Mouse (Mus musculus) cerebellum, postnatal 25 days (tissue): ENCODE data around the gene Pnpla2.
"Not testable (repeated sequence)": the region's sequence is repeated elsewhere in the genome, so short reads cannot be mapped to it uniquely, and the experiment has no call there.

Experiments used
- DNase-seq, 2 experiments: peaks; one replicate each; pipeline ENCODE4 v3.0.0; 2021; ENCODE audit warnings: mixed read lengths in 2 of 2

The Pnpla2 gene

DNA sequence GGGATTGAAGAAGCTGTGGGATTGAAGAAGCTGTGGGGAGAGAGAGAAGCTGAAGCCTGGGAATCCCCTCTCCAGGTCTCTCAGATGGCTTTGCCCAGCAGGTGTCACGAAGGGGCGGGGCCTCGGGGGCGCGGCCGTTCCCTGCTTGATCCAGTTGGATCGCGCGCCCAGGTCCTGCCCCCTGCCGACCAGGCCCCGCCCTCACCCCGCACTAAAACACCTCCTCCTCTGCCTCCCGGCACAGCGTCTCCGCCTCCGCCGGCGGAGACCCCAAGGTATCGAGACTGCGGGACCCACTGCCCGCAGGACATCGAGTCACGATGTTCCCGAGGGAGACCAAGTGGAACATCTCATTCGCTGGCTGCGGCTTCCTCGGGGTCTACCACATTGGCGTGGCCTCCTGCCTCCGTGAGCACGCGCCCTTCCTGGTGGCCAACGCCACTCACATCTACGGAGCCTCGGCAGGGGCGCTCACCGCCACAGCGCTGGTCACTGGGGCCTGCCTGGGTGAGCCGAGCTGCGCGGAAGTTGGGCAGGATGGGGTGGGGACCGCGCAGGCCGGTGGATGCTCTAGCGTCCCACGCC, at the start of gene Pnpla2:
Gene Pnpla2 (plus strand): TSS at position 232 of the 585 bp plus-strand sequence.
- DNase-seq = peak; percentile 92 to 97

DNA sequence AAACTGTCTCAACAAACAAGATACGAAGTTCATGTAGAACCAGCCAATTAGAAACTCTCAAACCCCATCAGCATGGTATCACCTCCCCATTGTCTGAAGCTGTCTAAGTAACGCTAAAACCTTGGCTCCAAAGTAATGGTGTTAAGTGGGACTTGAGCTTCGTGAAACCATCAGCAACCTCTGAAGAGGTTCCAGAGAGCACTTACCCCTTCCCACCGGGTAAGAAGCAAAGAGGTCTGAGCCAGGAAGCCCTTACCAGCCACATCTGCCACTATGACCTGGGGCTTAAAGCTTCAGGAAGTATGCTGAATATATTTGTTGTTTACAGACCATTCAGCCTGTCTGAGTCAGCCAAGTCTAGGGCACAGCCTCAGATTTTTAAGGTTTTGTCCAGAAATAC, 49.5 kb upstream of the Pnpla2 start:
- no peak for DNase-seq

DNA sequence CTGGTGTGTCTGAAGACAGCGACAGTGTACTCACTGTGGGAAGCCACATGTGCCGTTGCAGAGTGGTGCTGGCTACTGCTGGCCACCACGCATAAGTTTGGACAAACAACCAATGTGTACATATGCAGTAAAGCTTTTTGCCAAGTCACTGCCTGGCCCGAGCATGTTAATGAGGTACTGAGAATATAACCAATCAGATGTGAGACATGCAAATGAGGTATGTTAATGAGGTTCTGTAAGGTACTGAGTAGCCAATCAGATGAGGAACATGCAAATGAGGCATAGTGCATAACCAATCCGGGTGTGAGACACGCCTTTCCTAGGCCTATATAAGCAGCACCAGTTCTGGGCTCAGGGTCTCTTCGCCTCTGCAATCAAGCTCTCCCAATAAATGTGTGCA, 47.3 kb upstream of the Pnpla2 start:
- not testable (repeated sequence) for DNase-seq

DNA sequence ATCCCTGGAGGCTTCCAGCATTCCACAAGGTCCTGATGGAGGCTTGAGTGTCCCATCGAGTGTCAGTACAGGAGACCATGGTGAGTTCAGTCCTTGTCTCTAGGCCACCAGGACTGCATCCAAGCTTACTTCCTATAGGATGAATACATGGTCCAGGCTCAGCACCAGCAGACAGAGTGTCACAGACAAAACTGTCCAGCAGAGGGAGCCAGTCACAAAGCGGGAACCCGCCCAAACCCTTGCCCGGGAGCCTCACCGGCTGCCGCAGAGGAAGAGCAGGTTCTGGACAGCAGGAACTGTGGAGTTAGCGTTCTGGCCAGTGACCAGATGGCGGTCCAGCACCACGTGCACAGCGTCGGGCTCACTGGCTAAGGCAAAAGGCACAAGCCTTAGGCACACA, 46.2 kb upstream of the Pnpla2 start:
- peak; percentile 97 for DNase-seq

DNA sequence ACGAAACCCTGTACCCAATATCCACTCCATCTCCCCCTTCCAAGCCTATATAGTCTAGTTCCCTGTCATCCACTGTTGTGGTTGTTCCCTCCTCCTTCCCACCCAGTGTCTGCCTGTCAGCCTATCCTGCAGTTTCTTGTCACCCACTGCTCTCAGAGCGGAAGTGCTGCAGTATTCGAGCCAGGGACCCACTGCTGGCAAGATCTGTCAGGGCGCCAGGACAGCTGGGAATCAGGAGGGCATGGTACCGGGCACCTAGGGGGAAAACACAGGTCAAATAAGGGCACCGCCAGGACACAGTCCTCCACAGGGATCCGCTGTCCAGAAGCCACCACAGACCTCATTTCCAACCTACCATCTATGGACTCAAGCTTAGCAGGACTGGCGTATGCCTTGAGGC, 44.4 kb upstream of the Pnpla2 start:
- peak in 1 of 2 experiments; percentile 37 for DNase-seq

DNA sequence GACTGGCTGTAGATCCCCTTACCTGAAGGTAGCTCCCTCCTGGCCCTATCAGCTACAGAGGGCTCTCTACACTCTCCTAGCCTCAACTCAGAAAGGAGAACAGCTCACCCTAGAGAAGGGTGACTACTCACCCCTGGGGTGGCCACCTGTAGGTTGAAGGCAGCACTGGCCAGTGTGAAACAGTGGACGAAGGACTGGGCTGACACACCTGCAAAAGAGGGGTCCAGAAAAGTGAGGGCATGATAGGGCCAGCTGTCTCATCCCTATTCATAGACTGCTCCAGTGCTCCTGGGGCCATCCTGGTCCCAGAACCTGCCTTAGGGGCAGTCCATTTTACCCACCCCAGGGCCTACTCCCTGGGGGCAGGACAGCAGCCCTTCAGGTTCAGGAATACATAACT, 43.3 kb upstream of the Pnpla2 start:
- no peak for DNase-seq

DNA sequence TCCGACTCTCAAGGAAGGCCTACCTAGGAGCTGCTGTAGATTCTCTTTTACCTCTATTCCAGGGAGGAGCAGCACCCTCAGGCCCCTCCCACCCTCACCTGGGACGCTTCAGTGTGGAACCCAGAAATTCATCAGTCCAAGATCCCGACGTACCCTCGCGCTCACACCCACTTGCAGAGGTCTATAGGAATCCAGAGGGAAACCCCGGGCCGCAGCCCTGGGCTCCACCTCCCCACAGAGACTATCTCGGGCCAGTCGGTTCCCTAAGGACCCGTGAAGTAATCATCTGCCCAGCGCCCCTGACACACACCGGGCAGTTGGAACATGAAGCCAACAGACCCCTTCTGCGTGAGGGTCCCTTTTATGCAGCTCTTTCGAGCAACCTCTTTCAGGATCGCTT, 41.7 kb upstream of the Pnpla2 start:
- DNase-seq = peak; percentile 40 to 55

DNA sequence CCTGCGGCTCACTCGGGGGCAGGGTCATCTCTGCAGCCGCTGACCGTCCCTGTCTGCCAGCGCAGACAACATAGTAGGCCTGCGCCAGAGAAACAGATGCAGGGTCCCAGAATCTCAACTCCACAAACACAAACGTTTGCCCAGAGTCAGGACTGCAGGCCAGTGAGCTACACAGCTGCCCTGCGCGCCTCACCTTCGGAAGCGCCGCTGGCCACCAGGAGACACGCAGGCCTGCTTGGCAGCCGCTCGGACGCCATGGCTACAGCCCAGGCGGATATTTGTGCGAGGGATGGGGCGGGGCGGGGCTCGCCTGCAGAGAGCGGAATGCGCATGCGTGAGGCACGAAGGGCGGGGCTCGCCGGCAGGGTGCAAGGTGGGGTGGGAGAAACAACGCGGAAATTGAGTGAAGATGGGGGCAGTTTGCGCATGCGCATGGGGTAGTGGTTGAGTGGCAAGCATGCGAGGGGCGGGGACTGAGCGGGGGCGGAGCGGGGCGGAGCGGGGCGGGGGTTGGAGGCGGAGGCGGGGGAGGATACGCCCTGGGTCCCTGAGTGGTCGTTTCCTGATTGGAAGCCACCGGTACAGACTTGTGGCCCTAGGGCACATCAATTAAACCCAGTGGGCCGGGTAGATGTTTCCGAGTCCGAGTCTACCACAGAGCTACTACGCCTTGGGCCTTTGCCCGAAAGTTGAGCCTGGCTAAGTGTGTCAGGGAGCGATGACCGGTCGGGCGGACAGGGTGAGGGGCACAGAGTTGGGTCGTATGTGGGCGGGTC, 41.0 kb upstream of the Pnpla2 start, which contains the start of gene Gatd1:
Gene Gatd1 (minus strand): TSS at position 328 of the 776 bp plus-strand sequence.
- DNase-seq = peak; percentile 100

DNA sequence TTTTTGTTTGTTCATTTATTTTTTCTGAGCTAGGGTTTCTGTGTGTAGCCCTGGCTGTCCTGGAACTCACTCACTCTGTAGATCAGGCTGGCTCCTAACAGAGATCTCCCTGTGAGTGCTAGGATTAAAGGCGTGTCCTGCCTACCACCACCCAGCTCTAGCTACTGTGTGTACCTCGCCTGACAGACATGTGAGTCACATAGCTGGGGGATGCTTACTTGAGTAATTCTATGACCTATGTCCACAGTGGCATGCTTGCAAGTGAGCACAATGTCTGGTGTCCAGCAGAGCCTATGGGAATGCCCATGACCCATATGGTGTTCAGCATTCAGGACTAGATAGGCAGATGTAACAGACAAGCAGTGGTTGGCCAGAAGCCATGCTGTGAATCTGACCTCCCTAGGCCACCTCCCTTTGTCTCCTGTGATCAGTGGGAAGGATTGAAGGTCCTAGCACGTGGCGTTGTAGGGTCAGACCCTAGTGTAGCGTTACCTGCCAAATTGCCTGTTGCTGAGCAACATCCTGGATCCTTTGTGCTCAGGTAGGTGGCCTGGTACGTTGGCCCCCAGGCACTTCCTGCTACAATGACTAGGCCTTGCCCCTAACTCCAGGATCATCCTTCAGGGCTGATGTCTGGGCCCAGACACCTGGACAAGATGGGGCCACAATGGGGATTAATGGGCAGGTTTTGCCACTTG, 38.7 kb upstream of the Pnpla2 start:
- no peak for DNase-seq

DNA sequence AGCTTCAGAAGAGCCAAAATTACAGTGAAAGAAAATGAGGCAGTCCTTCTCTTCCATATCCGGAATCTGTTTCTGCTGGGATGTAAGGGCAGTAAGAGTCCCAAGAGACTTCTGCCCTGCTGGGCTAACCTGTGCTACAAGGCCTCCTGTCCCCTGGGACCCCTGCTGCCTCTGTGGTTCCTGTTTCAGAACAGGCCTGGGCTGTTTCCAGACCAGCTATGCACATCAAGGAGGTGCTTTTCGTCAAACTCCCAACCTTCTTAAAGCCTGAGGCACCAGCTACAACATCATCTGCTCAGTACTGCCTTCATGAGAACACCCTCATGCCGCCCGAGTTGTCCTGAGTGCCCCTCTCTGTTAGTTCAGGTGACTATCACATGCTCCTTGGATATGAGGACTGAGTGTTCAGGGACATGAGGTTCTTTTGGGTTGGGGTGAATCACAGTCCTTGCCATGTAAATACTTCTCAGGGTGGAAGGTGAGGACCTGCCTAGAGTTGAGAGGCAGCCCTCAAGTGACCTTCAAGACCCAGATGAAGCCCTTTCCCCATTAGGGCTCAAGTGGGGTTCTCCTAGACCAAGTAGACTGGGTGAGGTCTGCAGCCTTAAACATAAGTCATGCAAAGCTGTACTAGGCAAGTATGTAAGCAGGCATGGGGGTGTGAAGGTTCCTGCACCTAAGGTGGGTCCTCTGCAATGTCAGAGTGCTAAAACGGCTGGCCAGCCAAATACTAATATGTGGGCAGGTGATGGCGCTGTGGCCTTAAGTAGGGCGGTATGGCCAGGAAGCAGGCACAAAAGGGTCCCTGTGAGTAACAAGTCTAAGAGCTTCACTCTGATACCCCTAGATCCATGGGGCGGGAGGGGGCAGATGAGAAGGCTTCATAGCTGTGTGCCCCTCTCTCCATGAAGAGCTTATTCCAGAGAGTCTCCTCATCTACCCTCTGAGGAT, 37.0 kb upstream of the Pnpla2 start:
- DNase-seq = peak in 1 of 2 experiments; percentile 47

DNA sequence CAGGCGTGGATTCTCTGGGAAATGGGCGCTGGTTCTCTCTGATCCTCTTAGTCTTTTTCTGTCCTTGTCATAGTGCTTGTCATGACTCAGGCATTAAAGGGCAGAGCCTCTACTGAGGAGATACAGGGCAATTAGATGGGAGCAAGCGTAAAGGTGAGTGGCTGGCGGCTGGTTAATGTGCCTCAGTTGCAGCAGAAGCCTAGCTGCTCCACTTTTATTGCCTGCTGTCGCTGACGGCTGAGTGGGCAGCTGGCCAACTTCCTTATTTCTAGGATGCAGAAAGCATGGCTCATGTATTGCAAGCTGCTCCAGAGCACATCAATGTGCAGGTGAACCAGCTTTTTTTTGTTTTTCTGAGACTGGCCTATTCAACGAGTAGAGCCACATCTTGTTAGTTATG, 36.0 kb upstream of the Pnpla2 start:
- DNase-seq = peak; percentile 53 to 76

DNA sequence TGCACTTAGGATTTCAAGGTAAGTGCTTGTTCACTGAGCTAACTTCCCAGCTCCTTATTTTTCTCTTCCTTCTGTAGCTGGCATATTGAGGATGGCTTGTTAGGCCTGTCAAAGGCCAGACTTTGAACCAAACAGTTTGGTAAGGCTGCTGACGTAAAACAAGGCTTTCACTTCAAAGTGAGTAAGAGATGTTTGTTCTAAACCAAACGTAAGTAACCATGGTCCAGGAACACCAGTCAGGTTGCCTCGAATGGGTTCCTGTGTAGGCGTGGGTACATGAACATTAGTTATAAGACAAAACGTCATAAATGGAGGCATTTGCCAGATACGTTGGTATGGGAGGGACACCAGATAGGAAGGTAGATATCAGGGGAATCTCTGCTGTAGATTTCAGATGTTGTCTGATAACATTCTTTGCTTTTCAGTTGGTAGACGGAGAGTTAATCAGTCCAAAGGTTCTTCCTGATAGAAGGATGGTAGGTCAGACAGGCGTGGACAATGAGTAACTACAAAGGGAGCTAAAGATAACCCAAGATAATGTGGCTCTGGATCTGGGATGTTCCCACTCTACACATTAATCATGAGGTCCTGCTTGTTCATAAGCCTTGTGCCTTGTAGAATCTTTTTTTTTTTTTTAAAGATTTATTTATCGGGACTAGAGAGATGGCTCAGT, 34.8 kb upstream of the Pnpla2 start:
- DNase-seq = no peak

DNA sequence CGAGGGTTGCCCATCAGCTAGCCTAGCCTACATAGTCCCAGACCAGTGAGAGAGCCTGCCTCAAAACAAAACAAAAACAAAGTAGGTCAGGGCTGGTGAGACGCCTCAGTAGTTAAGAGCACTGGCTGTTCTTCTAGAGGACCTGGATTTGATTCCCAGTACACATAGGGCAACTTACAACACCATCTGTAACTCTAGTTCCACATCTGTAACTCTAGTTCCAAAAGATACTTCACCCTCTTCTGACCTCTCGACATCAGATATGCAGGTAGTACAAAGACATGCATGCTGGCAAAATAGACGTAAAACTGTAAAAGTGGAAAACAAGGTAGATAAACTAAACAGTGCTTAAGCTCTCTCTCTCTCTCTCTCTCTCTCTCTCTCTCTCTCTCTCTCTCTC, 31.2 kb upstream of the Pnpla2 start:
- no peak for DNase-seq

DNA sequence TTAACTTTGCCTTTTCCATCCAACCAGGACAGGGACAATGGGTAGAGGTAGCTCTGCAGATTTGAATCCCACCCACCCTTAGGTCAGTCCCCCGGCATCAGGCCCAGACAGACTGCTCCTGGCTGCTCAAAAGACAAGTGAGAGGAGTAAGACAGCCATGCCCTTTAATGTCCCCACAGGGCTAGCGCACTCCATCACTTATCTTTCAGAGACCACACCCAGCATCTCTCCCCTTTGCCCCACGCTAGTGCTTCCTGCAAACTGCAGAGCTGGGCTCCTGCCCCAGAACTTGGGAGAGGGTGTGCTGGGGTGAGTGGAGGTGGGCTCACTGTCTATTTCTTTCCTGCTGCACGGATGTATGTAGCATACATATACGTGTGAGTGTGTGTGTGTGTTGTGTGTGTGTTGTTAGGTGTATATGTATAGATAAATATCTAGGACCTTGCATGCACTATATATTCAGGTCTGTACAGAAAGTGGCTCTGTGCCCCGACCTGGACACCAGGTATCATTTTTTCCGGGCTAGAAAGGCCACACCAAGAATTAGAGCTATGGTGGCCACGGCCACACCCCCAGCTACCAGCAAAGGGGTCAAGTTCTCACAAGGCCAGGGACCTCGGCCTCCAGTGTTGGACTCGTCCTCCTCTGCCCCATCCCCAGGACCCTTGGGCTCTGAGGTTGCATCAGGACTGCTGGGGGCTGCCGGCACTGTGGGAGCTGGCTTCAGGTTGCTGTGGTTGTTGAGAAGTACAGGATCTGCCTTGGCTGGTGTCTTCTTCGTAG, 27.9 kb upstream of the Pnpla2 start:
- DNase-seq = peak in 1 of 2 experiments; percentile 35

DNA sequence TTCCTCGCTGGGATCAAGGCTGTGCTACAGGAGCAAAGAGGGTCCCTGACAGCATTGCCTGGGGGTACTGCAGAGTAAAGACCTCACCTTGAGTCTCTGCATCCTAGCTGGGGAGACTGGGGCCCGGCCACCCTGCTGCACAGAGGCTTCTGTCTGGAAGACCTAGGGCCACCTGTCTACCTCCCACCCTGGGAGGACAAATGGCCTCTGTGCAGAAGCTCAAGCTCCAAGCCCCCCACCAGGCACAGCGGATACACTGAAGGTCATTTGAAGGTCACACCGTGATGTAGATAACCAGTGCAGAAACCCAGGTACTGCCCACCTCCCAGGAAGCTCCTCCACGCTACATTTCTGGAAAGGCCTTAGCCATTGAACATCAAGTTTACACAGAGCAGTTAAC, 26.3 kb upstream of the Pnpla2 start:
- DNase-seq = peak; percentile 53 to 57

DNA sequence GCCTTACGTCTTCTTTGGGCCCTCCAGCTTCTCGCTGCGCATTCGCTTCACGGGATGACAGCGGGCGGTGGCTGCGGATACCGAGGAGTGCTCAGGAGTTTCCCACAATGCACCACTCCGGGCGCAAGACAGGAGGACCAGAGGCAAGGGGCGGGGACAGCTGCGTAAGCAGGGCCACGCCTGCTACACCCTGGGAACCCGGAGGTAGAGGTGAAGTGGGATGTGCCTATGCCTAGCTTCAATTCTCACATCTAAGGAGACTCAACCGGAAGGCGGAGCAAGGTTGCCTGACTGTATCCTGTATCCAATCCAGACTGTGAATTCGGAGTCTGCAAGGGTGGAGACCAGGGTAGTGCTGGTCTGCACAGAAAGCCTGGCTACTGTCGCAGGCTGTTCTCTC, 25.7 kb upstream of the Pnpla2 start, which contains the start of gene Cend1:
Gene Cend1 (minus strand): TSS at position 182 of the 400 bp plus-strand sequence.
- peak; percentile 92 to 95 for DNase-seq

DNA sequence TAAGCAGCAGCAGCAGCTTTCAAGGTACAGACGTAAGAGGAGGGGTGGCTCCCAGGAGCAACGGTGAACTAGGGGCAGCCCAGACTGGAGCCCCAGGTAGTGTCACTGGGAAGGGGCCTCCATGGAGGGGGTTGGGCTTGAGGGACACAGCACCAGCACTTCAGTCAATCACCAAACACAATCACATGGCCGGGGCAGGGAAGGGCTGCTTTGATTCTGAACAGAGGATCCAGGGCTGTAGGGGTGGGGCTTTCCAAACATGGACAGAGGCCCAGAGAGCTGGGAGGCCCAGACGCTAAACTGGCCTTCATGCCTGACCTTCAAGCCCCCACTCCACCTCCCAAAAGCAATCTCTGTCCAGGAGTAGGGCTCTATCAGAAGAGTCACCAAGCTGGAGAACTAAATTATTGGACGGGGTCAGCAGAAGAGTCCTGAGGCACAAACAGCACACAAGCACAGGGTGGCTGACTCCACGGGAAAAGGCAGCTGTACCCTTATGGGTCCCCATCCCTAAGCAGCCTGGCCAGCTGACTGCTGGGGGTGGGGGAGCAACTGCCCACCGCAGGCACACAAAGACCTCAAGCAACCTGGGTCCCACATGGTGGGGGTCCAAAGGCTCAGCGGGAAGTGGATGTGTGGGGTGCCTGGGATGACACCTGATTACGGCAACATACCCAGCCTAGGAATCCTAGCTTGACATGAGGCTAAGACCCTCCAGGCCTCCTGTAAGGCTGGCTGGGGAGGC, 25.0 kb upstream of the Pnpla2 start:
- peak; percentile 33 to 45 for DNase-seq

DNA sequence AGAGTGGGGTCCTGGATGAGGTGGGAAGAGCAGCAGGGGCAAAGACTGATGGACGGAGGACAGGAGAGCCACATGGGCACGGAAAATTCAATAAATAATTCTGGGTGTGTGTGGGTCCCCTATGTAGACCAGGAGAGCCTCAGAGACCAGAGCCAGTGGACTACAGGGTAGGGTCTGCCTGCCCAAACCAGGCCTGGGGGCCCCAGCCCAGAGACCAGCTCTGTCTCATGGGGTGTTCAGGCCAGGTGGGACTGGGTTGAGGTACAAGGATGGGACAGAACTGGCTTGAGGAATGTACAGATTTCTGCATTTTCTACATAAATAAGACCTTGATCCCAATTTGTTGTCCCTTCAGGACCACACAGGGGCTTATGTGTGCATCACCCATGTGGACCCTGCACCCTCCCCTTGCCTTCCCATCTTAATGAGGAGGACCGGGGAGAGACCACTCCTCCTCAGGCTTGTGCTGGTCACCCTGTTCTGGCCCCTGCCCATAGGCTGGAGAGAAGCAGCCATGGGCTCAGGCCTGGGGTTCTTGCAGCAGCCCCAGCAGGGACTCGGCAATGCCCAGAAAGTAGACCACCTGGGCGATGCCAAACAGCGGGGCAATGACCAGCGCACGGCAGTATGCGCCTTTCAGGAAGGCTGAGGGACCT, 24.3 kb upstream of the Pnpla2 start:
- peak; percentile 39 to 42 for DNase-seq

DNA sequence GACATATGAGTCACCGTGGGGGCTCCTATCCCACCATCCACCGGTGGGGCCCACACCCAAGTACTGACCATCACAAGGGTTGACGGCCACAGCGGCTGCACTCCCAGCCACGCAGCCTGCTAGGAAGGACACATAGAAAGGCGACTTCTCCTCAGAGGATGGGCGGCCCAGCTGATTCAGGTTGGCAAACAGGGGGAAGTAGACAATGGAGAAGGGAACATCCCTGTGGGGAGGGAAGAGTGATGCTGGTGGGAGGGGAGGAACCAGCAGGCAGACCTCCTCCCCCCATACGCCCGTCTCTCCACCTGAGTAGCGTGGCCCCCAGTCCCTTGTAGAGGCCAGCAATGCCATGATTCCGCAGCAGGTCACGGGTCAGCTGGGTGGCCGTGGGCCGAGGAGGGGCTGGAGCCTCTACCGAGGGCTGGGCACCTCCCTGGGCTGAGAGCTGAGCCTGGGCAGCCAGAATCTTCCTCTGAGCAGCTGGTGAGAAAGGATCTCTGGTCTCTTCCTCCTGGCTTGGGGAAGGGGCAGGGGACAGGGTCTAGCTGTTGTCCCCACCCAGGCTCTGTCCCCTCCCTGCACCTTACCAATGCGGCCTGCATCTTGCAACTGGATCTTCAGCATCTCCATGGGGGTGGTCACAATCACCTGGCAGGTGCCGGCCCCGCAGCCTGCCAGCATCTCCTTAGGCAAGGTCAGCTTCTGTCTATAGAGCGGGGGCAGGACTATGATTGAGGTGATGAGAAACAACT, 23.4 kb upstream of the Pnpla2 start:
- DNase-seq = peak in 1 of 2 experiments; percentile 47
